Mouse (Mus musculus): ENCODE measurements at regions not wholly inside any gene's neighbourhood (a gene's known extent, or its start where the extent isn't known, plus 50 kb on each side); places are given as distances from the start of the nearest gene placed in this dataset.

- 0 out of 2 replicates have a peak, but pooled peaks have one; percentile 51 for TF ChIP-seq EP300 (IDR thresholded peaks at IDR 0.05)
- no peak for TF ChIP-seq CTCF (IDR thresholded peaks at IDR 0.05)
Measured at GRCm38 (mm10) chrX:159145212-159145611, 64.9 kb upstream of the Rps6ka3 start.

Measured in lung, postnatal 0 days (tissue).